Mouse (Mus musculus): ENCODE data around the gene Gm17079.
"Not testable (repeated sequence)": the region's sequence is repeated elsewhere in the genome, so short reads cannot be mapped to it uniquely, and the experiment has no call there.

The Gm17079 gene

GRCm38 (mm10) chr14:51695368-51695767 is at the start of gene Gm17079:
Gene Gm17079, minus strand, starts transcription at chr14:51695468.
- not testable (repeated sequence) for DNase-seq

DNA sequence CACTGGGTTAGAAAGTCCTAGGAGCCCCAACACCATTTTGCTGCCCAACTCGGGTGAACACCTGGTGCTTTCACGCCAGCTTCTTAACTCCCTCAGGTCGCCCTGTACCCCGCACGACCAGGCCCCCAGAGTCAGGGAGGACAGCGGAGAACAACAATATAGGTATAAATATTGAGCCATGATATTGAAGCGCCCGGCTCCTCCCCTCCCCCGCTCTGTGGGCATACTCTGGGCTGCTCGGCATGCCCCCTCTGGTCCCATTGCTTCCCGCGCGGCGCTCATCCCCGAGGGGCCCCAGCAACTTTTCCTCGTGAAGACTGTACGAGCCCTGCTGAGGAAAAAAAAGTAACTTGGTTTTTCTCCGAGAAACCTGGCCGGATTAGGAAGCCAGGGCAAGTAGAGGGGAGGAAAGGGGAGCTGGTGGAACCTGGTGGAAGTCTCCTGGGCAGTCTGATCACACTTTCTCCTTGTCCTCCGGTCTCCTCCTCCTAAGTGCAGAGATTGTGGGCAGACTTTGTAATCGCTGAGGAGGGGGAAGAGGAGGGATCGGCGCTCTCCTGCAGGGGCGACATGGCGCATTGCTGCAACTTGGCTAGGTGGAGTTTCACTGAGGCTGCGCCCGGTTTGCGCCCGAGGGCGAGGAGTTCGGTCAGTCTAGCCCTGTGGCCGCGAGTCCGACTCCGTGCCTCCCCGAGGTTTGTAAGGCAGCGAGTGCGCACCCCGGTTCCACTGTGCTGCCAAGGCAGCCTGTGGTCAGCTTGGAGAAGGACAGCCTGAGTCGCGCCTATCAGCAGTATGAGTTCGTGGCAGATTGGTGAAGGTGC is 45.3 kb upstream of the Gm17079 start:
- no peak for DNase-seq

- DNase-seq: no peak
These were observed 44.1 kb upstream of the Gm17079 start for GRCm38 (mm10) chr14:51739150-51739993.

GRCm38 (mm10) chr14:51738411-51739149 is 43.3 kb upstream of the Gm17079 start:
- no peak for DNase-seq

DNA sequence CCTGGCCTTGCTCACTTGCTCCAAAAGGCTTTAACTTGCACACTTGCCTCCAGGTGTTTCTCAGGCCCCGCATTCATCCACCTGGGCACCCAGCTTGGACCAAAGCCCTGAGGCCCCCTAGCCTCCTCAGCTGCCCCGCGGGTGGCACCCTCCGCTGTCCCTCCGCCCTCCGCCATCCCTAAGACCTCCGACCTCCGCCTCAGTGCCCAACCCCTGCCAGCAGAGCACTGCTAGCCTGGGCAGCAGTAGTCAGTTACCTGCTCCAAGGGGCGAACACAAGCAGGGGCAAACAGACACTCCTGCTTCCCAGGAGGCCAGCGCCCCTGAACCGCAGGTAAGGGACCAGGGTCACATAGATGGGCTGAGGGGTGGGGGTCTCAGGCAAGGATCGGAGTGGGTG is 42.7 kb upstream of the Gm17079 start:
- DNase-seq: no peak

GRCm38 (mm10) chr14:51717083-51717482 is 21.8 kb upstream of the Gm17079 start, which contains the start of gene Gm5800:
Gene Gm5800, minus strand, starts transcription at chr14:51717183.
- no peak for DNase-seq

- no peak for DNase-seq
These were observed 18.0 kb downstream of the Gm17079 start for GRCm38 (mm10) chr14:51677269-51677668.

Measured in lung, postnatal 36 days (tissue).